Mouse (Mus musculus) midbrain, embryonic 11.5 days (tissue): ENCODE measurements at regions not wholly inside any gene's neighbourhood (a gene's known extent, or its start where the extent isn't known, plus 50 kb on each side); places are given as distances from the start of the nearest gene placed in this dataset.

Experiments
- ATAC-seq: fragments of 200-750 bp; cut with Nextera tagmentation; 2 replicates; pipeline ENCODE4 v1.8.0; 2017; ENCODE audit warnings: moderate TSS enrichment, moderate library complexity; ENCODE audit not compliant: low FRiP score
- DNase-seq: peaks from one replicate; pipeline ENCODE4 v3.0.0; 2015; ENCODE audit warnings: low spot score; ENCODE audit errors: missing footprints
- H3K27ac ChIP-seq: fragments of 300-500 bp; sonication (generic); 2 replicates; pipeline ENCODE4 v1.5.1; 2014; ENCODE audit warnings: low read depth, low read length
- H3K27me3 ChIP-seq: fragments of 300-500 bp; sonication (generic); 2 replicates; pipeline ENCODE4 v1.6.1; 2014; ENCODE audit warnings: mild to moderate bottlenecking, low read length, moderate library complexity, mixed read lengths; ENCODE audit not compliant: control insufficient read depth, insufficient read depth
- H3K36me3 ChIP-seq: fragments of 300-500 bp; sonication (generic); 2 replicates; pipeline ENCODE4 v1.6.1; 2014; ENCODE audit warnings: mild to moderate bottlenecking, low read length, moderate library complexity, mixed read lengths; ENCODE audit not compliant: control insufficient read depth, insufficient read depth
- H3K4me1 ChIP-seq: fragments of 300-500 bp; sonication (generic); 2 replicates; pipeline ENCODE4 v1.6.1; 2014; ENCODE audit warnings: low read length; ENCODE audit not compliant: control insufficient read depth, insufficient read depth
- H3K4me2 ChIP-seq: fragments of 300-500 bp; sonication (generic); 2 replicates; pipeline ENCODE4 v1.6.1; 2014; ENCODE audit warnings: mild to moderate bottlenecking, moderate library complexity
- H3K4me3 ChIP-seq: fragments of 300-500 bp; sonication (generic); 2 replicates; pipeline ENCODE4 v1.5.1; 2014; ENCODE audit warnings: low read depth, low read length
- H3K9ac ChIP-seq: fragments of 300-500 bp; sonication (generic); 2 replicates; pipeline ENCODE4 v1.6.1; 2014; ENCODE audit warnings: low read length
- H3K9me3 ChIP-seq: fragments of 300-500 bp; sonication (generic); 2 replicates; pipeline ENCODE4 v1.6.1; 2016; ENCODE audit warnings: low read length; ENCODE audit not compliant: control insufficient read depth
- WGBS: fragments of 180-500 bp; shearing (Covaris S2); extraction: QIAGEN DNeasy Blood & Tissue Kit; methylation state at CpG from one replicate; pipeline ENCODE4 v1.1.7; 2014; 5-methylcytosine and 5-hydroxymethylcytosine counted together

GRCm38 (mm10) chr13:37586511-37586910 is 191.7 kb upstream of the Rreb1 start:
- DNase-seq, result no peak
- Histone ChIP-seq H3K4me1 (no peaks in the 10 kb centered on the region), H3K27ac (no peak overlapping the region), H3K4me2 (no peak overlapping the region), H3K9ac (no peak overlapping the region), H3K9me3 (no peaks in the 10 kb centered on the region), H3K27me3 (no peaks in the 10 kb centered on the region), H3K4me3 (no peak overlapping the region), H3K36me3 (no peaks in the 10 kb centered on the region)
- 58% methylated on average over 4 of the region's 4 CpGs for WGBS
- no peak for ATAC-seq

GRCm38 (mm10) chr13:37587911-37588310 is 190.3 kb upstream of the Rreb1 start:
- H3K36me3 ChIP-seq, result no peaks in the 10 kb centered on the region
- DNase-seq, result no peak
- no peak for ATAC-seq
- H3K4me3 ChIP-seq, result no peak overlapping the region
- 92% methylated on average over 3 of the region's 3 CpGs for WGBS
- H3K9ac ChIP-seq, result no peak overlapping the region
- H3K4me1 ChIP-seq, result no peaks in the 10 kb centered on the region
- H3K27ac ChIP-seq, result no peak overlapping the region
- no peaks in the 10 kb centered on the region for H3K9me3 ChIP-seq
- H3K4me2 ChIP-seq, result no peak overlapping the region
- H3K27me3 ChIP-seq, result no peaks in the 10 kb centered on the region

GRCm38 (mm10) chr13:37588528-37589176 is 189.5 kb upstream of the Rreb1 start:
- Histone ChIP-seq H3K9me3 (no peaks in the 10 kb centered on the region), H3K4me1 (no peaks in the 10 kb centered on the region), H3K27ac (no peak overlapping the region), H3K9ac (no peak overlapping the region), H3K4me2 (no peak overlapping the region), H3K4me3 (no peak overlapping the region), H3K36me3 (no peaks in the 10 kb centered on the region), H3K27me3 (no peaks in the 10 kb centered on the region)
- WGBS, result 93% methylated on average over 8 of the region's 8 CpGs
- DNase-seq, result peak; percentile 66
- no peak for ATAC-seq

GRCm38 (mm10) chr13:37592149-37592548 is 186.1 kb upstream of the Rreb1 start:
- DNase-seq (no peak), ATAC-seq (no peak)
- H3K9ac ChIP-seq, result no peak overlapping the region
- H3K27ac ChIP-seq, result no peak overlapping the region
- 80% methylated on average over 5 of the region's 5 CpGs for WGBS
- H3K36me3 ChIP-seq, result no peaks in the 10 kb centered on the region
- H3K4me2 ChIP-seq, result no peak overlapping the region
- H3K27me3 ChIP-seq, result no peaks in the 10 kb centered on the region
- H3K4me3 ChIP-seq, result no peak overlapping the region
- H3K4me1 ChIP-seq, result no peaks in the 10 kb centered on the region
- H3K9me3 ChIP-seq, result no peaks in the 10 kb centered on the region

GRCm38 (mm10) chr13:37595196-37595595 is 183.0 kb upstream of the Rreb1 start:
- whole genome bisulfite sequencing, result 44% methylated on average over 8 of the region's 8 CpGs
- ATAC-seq (no peak), DNase-seq (no peak)
- Histone ChIP-seq H3K4me3 (no peak overlapping the region), H3K27me3 (no peaks in the 10 kb centered on the region), H3K27ac (no peak overlapping the region), H3K9ac (no peak overlapping the region), H3K4me2 (no peak overlapping the region), H3K36me3 (no peaks in the 10 kb centered on the region), H3K9me3 (no peaks in the 10 kb centered on the region), H3K4me1 (no peaks in the 10 kb centered on the region)

GRCm38 (mm10) chr13:37597575-37597974 is 180.6 kb upstream of the Rreb1 start:
- no peaks in the 10 kb centered on the region for H3K36me3 ChIP-seq
- H3K9me3 ChIP-seq, result no peaks in the 10 kb centered on the region
- no peak overlapping the region for H3K4me3 ChIP-seq
- DNase-seq (peak; percentile 77), ATAC-seq (no peak)
- H3K27ac ChIP-seq, result no peak overlapping the region
- no peak overlapping the region for H3K4me2 ChIP-seq
- H3K27me3 ChIP-seq, result no peaks in the 10 kb centered on the region
- H3K9ac ChIP-seq, result no peak overlapping the region
- WGBS, result 85% methylated on average over 8 of the region's 8 CpGs
- H3K4me1 ChIP-seq, result no peaks in the 10 kb centered on the region

- H3K36me3 ChIP-seq, result no peaks in the 10 kb centered on the region
- ATAC-seq (no peak), DNase-seq (peak; percentile 57)
- H3K4me1 ChIP-seq, result no peaks in the 10 kb centered on the region
- no peaks in the 10 kb centered on the region for H3K9me3 ChIP-seq
- H3K27me3 ChIP-seq, result no peaks in the 10 kb centered on the region
- H3K9ac ChIP-seq, result no peak overlapping the region
- no peak overlapping the region for H3K4me2 ChIP-seq
- no peak overlapping the region for H3K27ac ChIP-seq
- no peak overlapping the region for H3K4me3 ChIP-seq
- WGBS, result 85% methylated on average over 10 of the region's 10 CpGs
These were observed 179.9 kb upstream of the Rreb1 start for GRCm38 (mm10) chr13:37598165-37598775.

GRCm38 (mm10) chr13:37599679-37600078 is 178.5 kb upstream of the Rreb1 start:
- Histone ChIP-seq H3K9ac (no peak overlapping the region), H3K27me3 (no peaks in the 10 kb centered on the region), H3K4me1 (no peaks in the 10 kb centered on the region), H3K4me2 (no peak overlapping the region), H3K9me3 (no peaks in the 10 kb centered on the region), H3K4me3 (no peak overlapping the region), H3K27ac (no peak overlapping the region), H3K36me3 (no peaks in the 10 kb centered on the region)
- no peak for ATAC-seq
- 89% methylated on average over 1 of the region's 1 CpGs for WGBS
- no peak for DNase-seq

GRCm38 (mm10) chr13:37600172-37600571 is 178.0 kb upstream of the Rreb1 start:
- ATAC-seq (no peak), DNase-seq (peak; percentile 57)
- no peak overlapping the region for H3K4me2 ChIP-seq
- H3K4me3 ChIP-seq, result no peak overlapping the region
- no peak overlapping the region for H3K27ac ChIP-seq
- H3K36me3 ChIP-seq, result no peaks in the 10 kb centered on the region
- no peaks in the 10 kb centered on the region for H3K4me1 ChIP-seq
- no peak overlapping the region for H3K9ac ChIP-seq
- no peaks in the 10 kb centered on the region for H3K9me3 ChIP-seq
- 89% methylated on average over 9 of the region's 9 CpGs for WGBS
- no peaks in the 10 kb centered on the region for H3K27me3 ChIP-seq
